Mouse (Mus musculus): ENCODE data around the gene Dynlt3.
"Not testable (repeated sequence)": the region's sequence is repeated elsewhere in the genome, so short reads cannot be mapped to it uniquely, and the experiment has no call there.

Gene Dynlt3

DNA sequence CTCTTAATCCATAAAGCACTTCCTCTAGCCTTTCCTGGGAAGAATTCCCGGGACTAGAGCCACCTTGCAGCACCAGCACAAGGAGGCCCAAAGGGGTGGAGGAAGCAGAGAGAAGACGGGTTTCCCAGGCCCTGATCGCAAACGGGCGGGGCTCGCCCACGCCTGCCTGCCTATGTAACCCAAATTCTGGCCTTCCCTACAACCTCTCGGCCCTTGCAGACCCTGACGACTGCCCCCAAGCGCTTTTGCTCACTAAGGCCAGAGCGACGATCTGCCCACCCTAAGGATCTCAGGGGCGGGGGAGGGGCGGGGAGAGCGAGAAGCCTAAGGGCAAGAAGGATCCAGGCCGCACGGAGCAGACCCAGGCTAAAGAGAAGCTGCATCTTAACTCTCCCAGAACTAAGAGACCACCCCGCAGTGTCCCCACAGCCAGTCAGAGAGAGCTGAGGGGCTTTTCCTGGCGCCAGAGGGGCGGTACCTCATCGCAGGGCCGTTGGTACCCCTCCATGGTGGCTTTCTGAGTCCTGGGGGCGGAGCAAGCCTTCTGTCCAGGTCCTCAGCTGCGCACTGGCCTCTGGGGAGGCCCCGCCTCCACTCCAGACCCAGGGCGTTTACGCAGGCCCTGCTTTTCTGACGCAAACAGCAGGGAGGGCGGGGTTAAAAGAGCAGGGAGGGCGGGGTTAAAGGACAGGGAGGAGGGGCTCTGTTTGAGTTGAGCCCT is at the start of gene Dynlt3:
Gene Dynlt3, minus strand, starts transcription at position 613 of the 721 bp plus-strand sequence.
- DNase-seq, result peak; percentile 80 to 85

DNA sequence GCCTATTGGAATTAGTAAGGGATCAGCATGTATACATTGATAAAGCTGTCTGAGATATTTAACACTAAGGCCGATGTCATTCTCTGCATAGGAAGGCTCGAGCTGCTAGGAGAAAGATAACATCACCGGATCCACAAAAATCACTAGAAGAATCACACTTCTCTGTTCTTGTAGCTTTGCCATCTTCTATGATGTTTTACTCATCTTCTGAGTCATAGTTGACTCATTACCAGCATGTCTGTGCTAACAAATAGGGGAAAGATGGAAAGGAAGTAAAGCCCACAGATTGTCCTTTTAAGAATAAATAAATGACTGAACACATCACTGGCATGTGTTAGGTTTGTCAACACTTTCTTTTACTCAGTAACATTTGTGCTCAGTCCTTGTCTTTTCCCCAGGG is 37.0 kb upstream of the Dynlt3 start:
- DNase-seq, result no peak

DNA sequence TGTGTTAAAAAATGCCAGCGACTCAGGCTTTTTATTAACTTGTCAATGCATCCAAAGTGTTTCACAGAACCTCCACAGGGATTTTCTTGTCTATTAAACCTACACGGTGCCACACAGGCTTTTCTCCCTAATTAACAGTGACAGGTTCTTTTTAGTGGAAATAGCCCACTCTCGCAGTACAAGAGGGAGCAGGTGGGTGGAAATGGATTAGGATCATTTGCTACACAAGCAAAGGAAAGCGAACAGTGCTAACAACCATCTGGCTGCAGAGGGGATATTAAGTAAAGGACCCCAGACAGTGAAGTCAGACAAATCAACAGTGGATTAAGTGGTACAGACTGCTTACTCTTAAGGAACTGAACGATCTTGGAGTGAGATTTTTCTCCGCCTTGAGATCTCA is 33.2 kb upstream of the Dynlt3 start:
- DNase-seq, result no peak

DNA sequence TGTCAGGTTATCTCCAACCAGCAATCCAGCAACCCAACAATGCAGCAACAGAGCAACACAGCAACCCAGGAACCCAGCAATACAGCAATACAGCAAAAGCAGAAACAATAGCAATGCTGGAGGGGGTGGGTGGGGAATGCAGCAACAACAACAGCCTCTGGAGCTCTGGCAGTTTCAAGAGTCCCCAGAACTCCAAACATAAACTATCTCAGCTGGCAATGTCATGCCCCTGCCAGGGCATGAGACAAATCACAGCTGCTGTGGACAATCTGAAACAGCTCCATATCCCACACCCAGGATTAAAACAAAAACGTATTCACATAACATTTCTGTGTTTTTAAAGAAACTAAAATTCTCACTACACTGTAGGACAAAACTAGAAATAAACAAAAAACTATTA is 9.2 kb upstream of the Dynlt3 start:
- DNase-seq, result no peak

DNA sequence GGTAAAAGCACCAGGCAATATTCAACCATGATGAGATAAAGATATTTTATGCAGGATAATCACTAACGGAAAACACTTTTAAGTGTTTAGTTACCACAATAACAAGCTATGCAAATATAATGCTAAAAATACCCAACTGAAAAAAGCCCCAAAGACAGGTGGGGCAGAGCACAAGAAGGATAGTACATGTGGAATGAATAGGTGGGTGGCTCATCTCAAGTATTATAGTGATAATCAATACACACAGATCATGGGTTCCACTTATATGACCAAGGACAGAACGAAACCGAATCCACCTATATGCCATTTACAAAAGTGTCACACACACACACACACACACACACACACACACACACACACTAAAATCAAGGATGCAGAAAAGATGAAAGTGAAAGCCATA is 8.6 kb upstream of the Dynlt3 start:
- DNase-seq, result no peak

DNA sequence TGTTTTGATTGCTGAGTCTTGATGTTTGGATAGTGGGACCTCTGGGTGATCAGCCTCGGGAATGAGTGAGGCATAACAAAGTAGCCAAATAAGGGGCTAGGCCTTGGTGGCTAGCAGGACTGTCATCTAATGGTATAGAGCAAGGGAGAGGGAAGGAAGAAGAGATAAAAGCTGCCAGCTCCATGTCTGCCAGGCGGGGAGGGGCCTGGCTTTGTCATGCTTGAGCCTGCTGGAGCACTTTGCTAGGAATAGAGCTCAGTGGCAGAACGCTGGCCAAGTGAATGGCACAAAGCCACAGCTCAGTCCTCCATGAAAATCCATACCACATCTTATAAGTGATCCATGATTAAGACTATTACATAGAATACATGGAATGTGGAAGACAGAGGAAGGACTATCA is 10.0 kb downstream of the Dynlt3 start:
- peak in 1 of 2 experiments; percentile 14 for DNase-seq

DNA sequence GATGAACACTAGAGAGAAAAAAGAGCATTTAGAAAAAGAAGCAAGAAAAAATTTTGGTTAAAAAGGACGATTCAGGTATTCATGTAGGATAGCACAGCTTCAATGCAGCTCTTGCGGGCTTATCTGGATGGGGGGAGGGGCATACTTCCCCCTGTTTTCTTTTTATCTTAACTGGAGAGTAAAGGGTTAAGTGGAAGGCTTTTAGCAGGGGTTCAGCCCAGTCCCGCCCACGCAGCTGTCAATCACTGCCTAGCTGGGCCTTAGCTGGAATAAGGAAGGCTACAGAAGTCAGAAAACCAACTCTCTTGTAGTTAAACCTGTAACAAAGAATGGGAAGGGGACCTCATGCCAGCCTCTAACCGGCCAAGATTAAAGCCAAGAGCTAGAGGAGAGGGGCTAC is 22.2 kb downstream of the Dynlt3 start:
- not testable (repeated sequence) for DNase-seq

DNA sequence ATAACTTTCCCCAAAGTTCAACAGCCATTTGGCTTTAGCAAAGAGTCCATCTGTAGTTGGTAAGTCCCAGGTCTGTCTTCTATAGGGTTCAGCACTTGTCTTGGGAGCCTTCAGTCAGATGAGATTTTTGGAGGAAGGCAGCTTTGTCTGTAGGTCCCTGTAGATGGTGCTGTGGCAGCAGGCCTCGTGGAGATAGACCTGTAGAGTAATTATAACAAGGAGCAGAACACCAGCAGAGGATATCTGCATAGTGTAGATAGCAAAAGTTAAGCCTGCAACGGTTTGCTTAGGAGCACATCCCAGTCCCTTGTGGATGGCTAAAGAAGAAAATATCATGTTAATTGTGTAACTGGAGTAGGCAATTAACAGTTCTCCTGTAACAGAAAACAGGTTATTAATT is 22.7 kb downstream of the Dynlt3 start:
- not testable (repeated sequence) for DNase-seq

Measured in cerebellum, adult 18-20 months (tissue).